Mouse (Mus musculus): ENCODE data around the gene Maml3.

- no peak for TF ChIP-seq POLR2A (IDR thresholded peaks at IDR 0.05; ENCODE audit: insufficient read length, low read depth)
- no peak for TF ChIP-seq REST (IDR thresholded peaks at IDR 0.05; ENCODE audit: insufficient read depth, insufficient read length)
- TF ChIP-seq MYOG (IDR thresholded peaks at IDR 0.05; ENCODE audit: control insufficient read depth in 1 of 3, insufficient read depth in 1 of 3, insufficient read length in 2 of 3, low read depth in 2 of 3): no peak
- no peak for TF ChIP-seq MAX (IDR thresholded peaks at IDR 0.05; ENCODE audit: low read depth)
- no peak for TF ChIP-seq POLR2AphosphoS2 (IDR thresholded peaks at IDR 0.05; ENCODE audit: insufficient read length, low read depth)
- no peak for TF ChIP-seq MYOD1 (IDR thresholded peaks at IDR 0.05; ENCODE audit: control insufficient read depth in 1 of 3, insufficient read length in 2 of 3, low read depth in 2 of 3)
- TF ChIP-seq E2F4 (IDR thresholded peaks at IDR 0.05; ENCODE audit: insufficient read depth): no peak
- no peak for TF ChIP-seq TCF3 (IDR thresholded peaks at IDR 0.05; ENCODE audit: insufficient read length, low read depth)
- no peak for TF ChIP-seq USF1 (IDR thresholded peaks at IDR 0.05; ENCODE audit: low read depth)
Measured at GRCm38 (mm10) chr3:51841177-51841576, 263.7 kb downstream of the Maml3 start.

Measured in myocyte (in vitro differentiated cells).